Mouse (Mus musculus) cerebellum, adult (tissue): ENCODE results near the gene Pspn.

Source experiments
- ATAC-seq: cut with Nextera tagmentation; 2 replicates; pipeline ENCODE4 v1.9.2; 2017; ENCODE audit warnings: mild to moderate bottlenecking, moderate library complexity, mixed read lengths; ENCODE audit not compliant: insufficient number of reproducible peaks, low FRiP score, low TSS enrichment

Gene Pspn

DNA sequence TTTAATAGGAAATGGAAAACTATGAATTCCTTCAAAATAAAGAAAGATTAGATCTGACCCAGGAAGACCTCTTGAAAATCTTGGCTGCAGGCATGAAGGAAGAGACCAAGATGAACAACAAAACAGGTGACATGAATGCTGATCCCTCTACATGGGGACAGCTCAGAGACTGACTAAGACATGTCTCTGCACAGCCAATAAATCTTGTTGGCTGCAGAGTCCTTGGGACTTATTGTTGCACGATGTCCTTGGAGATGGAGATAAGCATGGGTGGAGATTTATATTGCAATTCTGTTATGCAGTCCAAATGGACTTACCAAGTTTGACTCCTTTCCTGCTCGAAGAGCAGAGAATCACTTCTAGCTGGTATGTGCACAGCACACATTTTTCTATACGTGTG is 30.5 kb downstream of the Pspn start:
- no peak for ATAC-seq

- ATAC-seq: no peak
These were observed 36.2 kb downstream of the Pspn start for GRCm38 (mm10) chr17:56963646-56964045.

- no peak for ATAC-seq
These were observed 37.0 kb downstream of the Pspn start for GRCm38 (mm10) chr17:56962642-56963405.

DNA sequence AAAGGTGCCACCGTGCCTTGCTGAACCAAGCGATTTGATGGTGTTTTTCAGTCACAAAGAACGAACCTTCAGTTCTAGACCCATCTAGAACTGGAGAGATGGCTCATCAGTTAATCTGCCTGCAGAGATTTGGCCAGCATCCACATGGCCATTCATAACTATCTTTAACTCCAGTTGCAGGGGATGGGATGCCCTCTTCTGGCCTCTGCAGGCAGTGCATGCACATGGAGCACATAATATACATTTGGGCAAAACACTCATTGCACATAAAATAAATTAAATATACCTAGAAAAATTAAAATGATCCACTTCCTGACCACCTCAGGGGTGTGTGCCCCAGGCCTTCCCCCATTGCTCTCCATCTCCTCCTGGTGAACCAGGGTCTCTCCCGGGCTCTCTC is 37.9 kb downstream of the Pspn start:
- no peak for ATAC-seq

GRCm38 (mm10) chr17:56958667-56959066 is 41.2 kb downstream of the Pspn start:
- no peak for ATAC-seq

- no peak for ATAC-seq
These were observed 41.9 kb downstream of the Pspn start for GRCm38 (mm10) chr17:56957763-56958429.

DNA sequence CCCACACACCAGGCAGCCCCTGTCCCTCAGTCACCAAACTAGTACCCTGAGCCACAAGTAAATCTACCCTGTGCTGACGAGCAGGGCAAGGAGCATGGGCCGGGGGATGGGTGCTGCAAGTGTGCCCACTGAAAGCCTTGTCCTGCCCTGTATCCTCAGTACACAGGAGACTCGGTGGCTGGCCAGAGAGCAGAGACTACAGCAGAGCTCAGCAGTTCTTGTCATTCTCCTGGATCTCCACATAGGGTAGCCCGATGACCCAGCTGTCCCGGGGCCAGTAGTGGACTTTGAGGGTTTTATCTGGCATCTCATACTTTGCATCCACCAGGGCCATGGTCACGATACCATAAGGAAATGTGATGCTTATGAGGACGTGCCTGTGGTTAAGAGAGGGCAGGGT is 44.9 kb downstream of the Pspn start:
- ATAC-seq: no peak

DNA sequence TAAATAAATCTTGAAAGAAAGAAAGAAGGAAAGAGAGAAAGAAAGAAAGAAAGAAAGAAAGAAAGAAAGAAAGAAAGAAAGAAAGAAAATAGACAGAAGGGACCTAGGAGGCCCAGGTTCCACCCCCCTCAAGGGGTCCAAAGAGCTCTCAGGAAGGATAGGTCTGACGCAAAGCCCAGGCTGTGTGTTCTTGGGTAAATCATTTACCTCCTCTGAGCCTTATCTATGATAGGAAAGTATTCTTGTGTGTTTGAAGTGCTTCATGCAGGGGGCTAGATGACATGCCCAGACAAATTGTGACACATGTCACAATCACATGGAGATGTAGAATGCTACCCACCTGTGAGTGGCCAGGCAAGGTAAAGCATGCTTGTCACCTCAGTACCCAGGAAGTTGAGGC is 47.2 kb downstream of the Pspn start:
- no peak for ATAC-seq

- ATAC-seq: no peak; the same call in 1 of the 2 replicates
These were observed 48.9 kb downstream of the Pspn start for GRCm38 (mm10) chr17:56950915-56951314.
